Mouse (Mus musculus) liver, postnatal 0 days (tissue): ENCODE measurements around the gene 1700014D04Rik.

Source experiments
- CTCF ChIP-seq: sonication (generic); IDR thresholded peaks from 2 replicates; pipeline ENCODE4 v1.5.1; 2016; ENCODE audit warnings: antibody characterized with exemption, low read depth
- EP300 ChIP-seq: IDR thresholded peaks from 2 replicates; pipeline ENCODE4 v1.6.1; 2016; ENCODE audit warnings: antibody characterized with exemption, low read depth, mild to moderate bottlenecking

GRCm38 (mm10) chr13:59770847-59771246 lies 24.3 kb upstream of the 1700014D04Rik start:
- TF ChIP-seq CTCF (no peak), EP300 (no peak)
